Mouse (Mus musculus) thymus, postnatal 25 days (tissue): ENCODE data around the gene 1520401A03Rik.
A peak's percentile ranks its signal among the peaks of the same experiment; 100 is the strongest.

Experiments used
- DNase-seq: peaks from one replicate; pipeline ENCODE4 v3.0.0; 2022

The 1520401A03Rik gene

GRCm38 (mm10) chr17:23742210-23742793 is 19.7 kb upstream of the 1520401A03Rik start:
- peak; percentile 47 for DNase-seq

- no peak for DNase-seq
Measured at GRCm38 (mm10) chr17:23741359-23742209, 19.0 kb upstream of the 1520401A03Rik start.

GRCm38 (mm10) chr17:23740598-23741021 is 18.0 kb upstream of the 1520401A03Rik start, which contains the start of gene Paqr4:
Paqr4 (minus strand) TSS chr17:23740867.
- no peak for DNase-seq

- peak; percentile 68 for DNase-seq
Measured at GRCm38 (mm10) chr17:23740136-23740584, 17.6 kb upstream of the 1520401A03Rik start.

GRCm38 (mm10) chr17:23739202-23740135 is 16.9 kb upstream of the 1520401A03Rik start:
- DNase-seq = no peak

GRCm38 (mm10) chr17:23738836-23739201 is 16.2 kb upstream of the 1520401A03Rik start:
- no peak for DNase-seq

- DNase-seq = no peak
Measured at GRCm38 (mm10) chr17:23737493-23738445, 15.2 kb upstream of the 1520401A03Rik start.

- DNase-seq = no peak
Measured at GRCm38 (mm10) chr17:23734341-23734740, 11.8 kb upstream of the 1520401A03Rik start.

GRCm38 (mm10) chr17:23730441-23730840 is 7.9 kb upstream of the 1520401A03Rik start:
- DNase-seq = no peak

GRCm38 (mm10) chr17:23726758-23727142 is 4.2 kb upstream of the 1520401A03Rik start:
- DNase-seq = no peak

- DNase-seq = peak; percentile 96
Measured at GRCm38 (mm10) chr17:23725999-23726757, 3.6 kb upstream of the 1520401A03Rik start, which contains the start of gene Pkmyt1. Pkmyt1 (plus strand) TSS chr17:23726336.

GRCm38 (mm10) chr17:23725477-23725876 is 2.9 kb upstream of the 1520401A03Rik start:
- no peak for DNase-seq

- DNase-seq = no peak
Measured at GRCm38 (mm10) chr17:23721886-23722285, 697 bp downstream of the 1520401A03Rik start.

- no peak for DNase-seq
Measured at GRCm38 (mm10) chr17:23719455-23719854, 3.1 kb downstream of the 1520401A03Rik start.

GRCm38 (mm10) chr17:23717003-23717402 is 5.6 kb downstream of the 1520401A03Rik start:
- no peak for DNase-seq

GRCm38 (mm10) chr17:23706212-23706611 is 16.4 kb downstream of the 1520401A03Rik start:
- peak; percentile 70 for DNase-seq

GRCm38 (mm10) chr17:23705525-23706104 is 17.0 kb downstream of the 1520401A03Rik start:
- DNase-seq = no peak

GRCm38 (mm10) chr17:23704741-23705140 is 17.8 kb downstream of the 1520401A03Rik start:
- no peak for DNase-seq

- no peak for DNase-seq
Measured at GRCm38 (mm10) chr17:23703301-23703700, 19.3 kb downstream of the 1520401A03Rik start.

- DNase-seq = peak; percentile 79
Measured at GRCm38 (mm10) chr17:23700079-23700478, 22.5 kb downstream of the 1520401A03Rik start.
